Mouse (Mus musculus): Measurements from ENCODE around the gene Cenpu.
A peak's percentile ranks its signal among the peaks of the same experiment; 100 is the strongest.

The Cenpu gene

DNA sequence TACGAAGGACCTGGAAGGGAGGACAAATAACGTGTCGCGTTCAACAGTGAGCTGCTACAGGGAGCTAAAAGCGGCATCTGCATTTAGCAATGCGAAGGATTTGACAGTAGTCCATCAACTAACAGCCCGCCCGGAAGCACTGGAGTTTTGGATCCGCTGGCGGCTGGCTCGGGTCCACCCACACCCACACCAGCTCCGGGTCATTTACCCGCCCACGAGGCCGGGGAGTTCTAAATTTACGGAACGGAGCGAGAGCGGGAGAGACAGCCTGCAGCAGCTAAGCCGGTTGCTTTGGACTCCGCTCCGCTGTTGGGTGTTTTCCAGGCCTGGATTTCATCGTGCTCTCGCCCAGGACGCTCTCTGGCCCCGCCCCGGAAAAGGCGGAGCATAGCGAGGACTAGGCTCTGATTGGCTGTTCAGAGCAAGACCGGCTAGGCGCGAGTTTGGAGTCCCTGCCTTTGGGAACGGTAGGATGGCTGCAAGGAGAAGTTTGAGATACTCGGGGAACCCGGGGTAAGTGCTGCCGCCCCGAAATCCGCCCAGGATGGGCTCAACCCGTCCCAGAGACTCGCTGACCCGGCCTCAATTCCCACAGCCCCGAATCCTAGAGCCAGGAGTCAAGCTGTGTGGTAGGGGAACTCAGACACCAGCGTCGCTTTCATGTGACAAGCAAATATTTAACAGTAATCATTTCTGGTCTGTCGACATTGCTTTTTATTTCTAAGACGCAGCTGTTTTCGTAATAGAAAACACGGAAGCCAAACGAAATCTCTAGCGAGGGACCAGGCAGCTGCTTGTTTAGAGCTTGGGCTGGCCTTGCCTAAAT is at the start of gene Cenpu:
Gene Cenpu (plus strand): TSS at position 414 of the 826 bp plus-strand sequence.
- peak; percentile 99 for DNase-seq (ENCODE audit: low spot score)

GRCm38 (mm10) chr8:46502333-46503071 is 49.3 kb upstream of the Cenpu start:
- DNase-seq (ENCODE audit: low spot score) = no peak

- no peak for DNase-seq (ENCODE audit: low spot score)
These were observed 48.6 kb upstream of the Cenpu start for GRCm38 (mm10) chr8:46503072-46503695.

- DNase-seq (ENCODE audit: low spot score) = no peak
These were observed 47.6 kb upstream of the Cenpu start for GRCm38 (mm10) chr8:46504196-46504595.

- no peak for DNase-seq (ENCODE audit: low spot score)
These were observed 43.1 kb upstream of the Cenpu start for GRCm38 (mm10) chr8:46508488-46509395.

- DNase-seq (ENCODE audit: low spot score) = no peak
These were observed 42.4 kb upstream of the Cenpu start for GRCm38 (mm10) chr8:46509474-46509873.

GRCm38 (mm10) chr8:46511336-46511735 is 40.5 kb upstream of the Cenpu start:
- DNase-seq (ENCODE audit: low spot score) = no peak

- DNase-seq (ENCODE audit: low spot score) = no peak
These were observed 39.3 kb upstream of the Cenpu start for GRCm38 (mm10) chr8:46512538-46512937.

GRCm38 (mm10) chr8:46514027-46514426 is 37.8 kb upstream of the Cenpu start:
- no peak for DNase-seq (ENCODE audit: low spot score)

DNA sequence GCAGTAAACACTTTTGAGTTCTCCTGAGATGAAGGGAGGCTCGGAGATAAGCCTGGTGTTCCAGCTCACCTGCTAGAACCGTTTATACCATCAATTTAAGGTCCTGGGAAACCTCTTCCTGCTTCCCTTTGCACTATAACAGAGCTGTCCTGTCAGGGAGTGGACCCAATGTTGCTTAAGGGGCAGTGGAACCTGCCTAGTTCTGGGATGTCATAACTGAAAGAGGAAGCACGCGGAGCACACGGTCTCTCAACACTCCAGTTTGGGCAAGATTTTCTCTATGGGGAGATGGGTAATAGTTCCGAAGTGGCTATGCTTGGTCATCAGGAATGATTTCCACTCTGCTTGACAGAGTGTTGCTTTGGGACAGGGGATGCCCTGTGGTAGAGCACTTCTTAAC is 31.2 kb upstream of the Cenpu start:
- no peak for DNase-seq (ENCODE audit: low spot score)

- no peak for DNase-seq (ENCODE audit: low spot score)
These were observed 25.7 kb upstream of the Cenpu start for GRCm38 (mm10) chr8:46526098-46526497.

GRCm38 (mm10) chr8:46526821-46527220 is 25.0 kb upstream of the Cenpu start:
- no peak for DNase-seq (ENCODE audit: low spot score)

DNA sequence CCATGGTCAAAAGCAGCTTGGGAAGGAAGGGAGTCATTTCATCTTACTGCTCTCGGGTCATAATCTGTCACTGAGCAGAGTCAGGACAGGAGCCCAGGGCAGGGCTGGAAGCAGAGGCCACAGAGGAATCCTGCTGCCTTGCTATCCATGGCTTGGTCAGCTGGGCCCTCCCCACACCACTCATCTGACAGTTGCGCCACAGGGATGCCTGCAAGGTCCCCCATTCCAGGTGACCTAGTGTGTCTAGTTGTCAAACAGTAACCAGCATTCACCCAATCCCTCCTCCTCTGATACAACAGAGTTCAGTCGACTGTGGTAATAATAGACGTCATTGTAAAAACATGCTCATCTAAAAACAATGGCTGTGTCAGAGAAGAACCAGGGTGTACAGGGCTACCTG is 22.3 kb upstream of the Cenpu start:
- no peak for DNase-seq (ENCODE audit: low spot score)

DNA sequence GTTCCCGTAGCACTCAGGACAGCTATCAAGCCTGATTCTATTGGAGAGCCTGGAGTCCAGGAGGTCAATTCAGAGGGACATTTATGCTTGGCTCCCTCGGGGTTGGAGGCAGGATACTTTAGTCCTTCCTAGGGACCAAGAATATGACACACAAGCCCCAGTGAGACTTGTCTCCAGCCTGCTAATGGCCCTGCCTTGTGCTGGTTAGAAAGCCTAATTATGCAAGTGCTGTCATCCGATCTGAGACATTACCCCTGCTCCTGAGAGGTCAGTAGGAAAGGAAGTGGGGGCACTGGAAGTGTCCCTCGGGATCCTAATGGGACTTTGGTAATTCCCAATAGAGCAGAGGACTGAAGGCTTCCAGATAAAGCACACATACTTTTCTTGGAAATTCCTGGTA is 21.3 kb upstream of the Cenpu start:
- no peak for DNase-seq (ENCODE audit: low spot score)

DNA sequence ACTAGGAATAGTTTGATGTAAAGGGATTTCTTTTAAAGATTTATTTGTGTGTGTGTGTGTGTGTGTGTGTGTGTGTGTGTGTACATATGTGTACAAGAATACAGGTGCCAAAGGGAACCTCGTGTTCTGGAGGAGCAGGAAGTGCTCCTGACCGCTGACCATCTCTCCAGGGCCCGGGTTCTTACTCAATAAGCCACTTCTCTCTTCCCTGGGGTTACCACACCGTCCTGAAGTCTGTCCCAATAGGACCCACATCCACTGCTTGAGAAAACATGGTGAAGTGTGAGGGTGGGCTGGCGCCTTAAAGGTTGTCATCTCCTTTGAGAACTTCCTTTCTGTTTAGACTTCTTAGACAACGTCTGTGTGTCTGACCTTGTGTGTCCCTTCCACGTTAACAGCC is 17.9 kb upstream of the Cenpu start:
- DNase-seq (ENCODE audit: low spot score) = no peak

- no peak for DNase-seq (ENCODE audit: low spot score)
These were observed 12.1 kb upstream of the Cenpu start for GRCm38 (mm10) chr8:46539701-46540100.

DNA sequence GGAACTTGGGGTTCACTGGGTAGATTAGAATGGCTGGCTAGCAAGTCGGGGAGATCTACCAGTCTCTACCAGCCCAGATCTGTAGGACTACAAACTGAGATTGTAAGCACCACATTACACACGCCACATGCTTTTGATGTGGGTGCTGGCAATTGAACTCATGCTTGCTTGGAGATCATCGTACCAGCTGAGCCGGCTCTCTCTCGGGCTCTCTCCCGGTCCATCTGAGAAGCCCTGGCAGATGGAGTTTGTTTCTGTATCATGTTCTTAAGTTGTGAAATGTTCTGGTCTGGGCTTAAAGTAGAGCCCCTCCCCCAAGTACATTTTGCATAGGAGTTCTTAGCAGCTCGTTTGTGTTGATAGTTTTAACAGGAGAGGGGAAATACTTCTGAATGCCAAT is 8.6 kb upstream of the Cenpu start:
- no peak for DNase-seq (ENCODE audit: low spot score)

- DNase-seq (ENCODE audit: low spot score) = no peak
These were observed 8.2 kb upstream of the Cenpu start for GRCm38 (mm10) chr8:46543662-46544061.

DNA sequence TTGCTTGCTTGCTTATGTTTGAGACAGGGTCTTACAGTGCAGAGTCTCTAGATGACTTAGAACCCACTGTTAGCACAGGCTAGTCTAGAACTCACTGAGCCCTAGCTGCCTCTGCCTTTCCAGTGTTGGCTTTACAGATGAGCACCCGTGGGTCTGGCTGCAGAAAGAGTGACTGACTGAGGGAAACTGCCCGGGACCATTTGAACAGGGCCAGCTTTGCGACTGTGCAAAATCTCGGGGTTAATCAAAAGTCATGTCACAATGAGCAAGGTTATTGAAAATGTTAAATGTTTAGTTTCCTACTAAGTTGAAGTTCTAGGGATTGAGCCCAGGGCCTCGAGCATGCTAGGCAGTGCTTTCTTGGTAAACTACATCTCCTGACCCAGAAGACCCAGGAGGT is 6.0 kb upstream of the Cenpu start:
- no peak for DNase-seq (ENCODE audit: low spot score)

GRCm38 (mm10) chr8:46546431-46547176 is 5.2 kb upstream of the Cenpu start:
- no peak for DNase-seq (ENCODE audit: low spot score)

DNA sequence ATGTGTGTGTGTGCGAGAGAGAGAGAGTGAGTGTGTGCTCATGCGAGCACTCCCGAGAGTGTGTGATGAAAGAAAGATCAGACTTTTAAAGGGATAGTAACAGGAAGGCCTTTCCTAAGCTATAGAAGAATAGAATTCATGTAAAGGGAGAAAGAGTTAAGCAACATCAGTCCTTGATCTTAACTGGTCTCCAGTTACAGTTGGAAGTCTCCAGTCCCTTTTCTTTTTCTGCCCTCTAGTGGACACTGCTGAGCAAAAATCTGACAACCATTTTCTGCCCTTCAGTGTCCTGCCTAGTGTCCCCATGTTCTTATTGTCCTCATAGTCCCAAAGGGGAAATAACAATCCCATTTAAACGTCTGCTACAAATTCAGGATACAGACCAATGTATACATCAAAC is 4.6 kb upstream of the Cenpu start:
- no peak for DNase-seq (ENCODE audit: low spot score)
